Mouse (Mus musculus): ENCODE measurements around the gene Notch2. TPM values are rescaled to one million over a fixed set of nuclear protein-coding genes. Genes with fewer than 3 reads are reported as not detected.

The Notch2 gene
- polyA plus RNA-seq, 1 experiment from 2014 or later, result 35.7 TPM

GRCm38 (mm10) chr3:98020431-98021229 is 7.3 kb downstream of the Notch2 start:
- no peaks in the 10 kb centered on the region for H3K36me3 ChIP-seq (ENCODE audit: control insufficient read depth, insufficient read depth, low read length)
- no peak for ATAC-seq (ENCODE audit: low read depth)
- peak overlapping the region; percentile 10; the same call in 1 of the 2 replicates for H3K27ac ChIP-seq (ENCODE audit: low read length)
- no peak overlapping the region for H3K4me3 ChIP-seq (ENCODE audit: low read length)
- no peak overlapping the region for H3K4me2 ChIP-seq (ENCODE audit: low read depth, low read length)
- H3K27me3 ChIP-seq (ENCODE audit: control insufficient read depth, insufficient read depth, low read depth, low read length), result no peaks in the 10 kb centered on the region
- 63% methylated on average over 9 of the region's 9 CpGs for WGBS
- H3K9me3 ChIP-seq (ENCODE audit: control insufficient read depth, low read length), result no peaks in the 10 kb centered on the region
- peaks cover 74% of the 10 kb centered on the region for H3K4me1 ChIP-seq (replicated peaks; ENCODE audit: control insufficient read depth, insufficient read depth, low read length)
- no peak overlapping the region for H3K9ac ChIP-seq (ENCODE audit: low read length)

- no peaks in the 10 kb centered on the region for H3K27me3 ChIP-seq (ENCODE audit: control insufficient read depth, insufficient read depth, low read depth, low read length)
- H3K4me1 ChIP-seq (replicated peaks; ENCODE audit: control insufficient read depth, insufficient read depth, low read length), result peaks cover 75% of the 10 kb centered on the region
- peak overlapping the region; percentile 46; the same call in 1 of the 2 replicates for H3K9ac ChIP-seq (ENCODE audit: low read length)
- no peaks in the 10 kb centered on the region for H3K9me3 ChIP-seq (ENCODE audit: control insufficient read depth, low read length)
- WGBS, result 4% methylated on average over 13 of the region's 13 CpGs
- H3K27ac ChIP-seq (ENCODE audit: low read length), result peak overlapping the region; percentile 89
- H3K36me3 ChIP-seq (ENCODE audit: control insufficient read depth, insufficient read depth, low read length), result no peaks in the 10 kb centered on the region
- peak overlapping the region; percentile 48 for H3K4me2 ChIP-seq (ENCODE audit: low read depth, low read length)
- H3K4me3 ChIP-seq (ENCODE audit: low read length), result peak overlapping the region; percentile 22
- peak; percentile 89 for ATAC-seq (ENCODE audit: low read depth)
Measured at GRCm38 (mm10) chr3:98024288-98024848, 11.0 kb downstream of the Notch2 start.

GRCm38 (mm10) chr3:98025521-98025920 is 12.2 kb downstream of the Notch2 start:
- no peak for ATAC-seq (ENCODE audit: low read depth)
- Histone ChIP-seq H3K9ac (ENCODE audit: low read length) (no peak overlapping the region), H3K36me3 (ENCODE audit: control insufficient read depth, insufficient read depth, low read length) (no peaks in the 10 kb centered on the region), H3K9me3 (ENCODE audit: control insufficient read depth, low read length) (no peaks in the 10 kb centered on the region), H3K27me3 (ENCODE audit: control insufficient read depth, insufficient read depth, low read depth, low read length) (no peaks in the 10 kb centered on the region), H3K27ac (ENCODE audit: low read length) (peak overlapping the region; percentile 89), H3K4me3 (ENCODE audit: low read length) (no peak overlapping the region), H3K4me1 (replicated peaks; ENCODE audit: control insufficient read depth, insufficient read depth, low read length) (peaks cover 69% of the 10 kb centered on the region), H3K4me2 (ENCODE audit: low read depth, low read length) (0 out of 2 replicates have a peak overlapping the region, but pooled peaks have one; percentile 16)
- 35% methylated on average over 14 of the region's 14 CpGs for WGBS

GRCm38 (mm10) chr3:98025921-98026880 is 12.9 kb downstream of the Notch2 start:
- H3K4me1 ChIP-seq (replicated peaks; ENCODE audit: control insufficient read depth, insufficient read depth, low read length), result peaks cover 65% of the 10 kb centered on the region
- ATAC-seq (ENCODE audit: low read depth), result peak; percentile 59
- H3K27ac ChIP-seq (ENCODE audit: low read length), result peak overlapping the region; percentile 60
- H3K4me3 ChIP-seq (ENCODE audit: low read length), result no peak overlapping the region
- no peaks in the 10 kb centered on the region for H3K27me3 ChIP-seq (ENCODE audit: control insufficient read depth, insufficient read depth, low read depth, low read length)
- H3K36me3 ChIP-seq (ENCODE audit: control insufficient read depth, insufficient read depth, low read length), result no peaks in the 10 kb centered on the region
- H3K4me2 ChIP-seq (ENCODE audit: low read depth, low read length), result peak overlapping the region; percentile 16
- 29% methylated on average over 10 of the region's 10 CpGs for WGBS
- no peak overlapping the region for H3K9ac ChIP-seq (ENCODE audit: low read length)
- H3K9me3 ChIP-seq (ENCODE audit: control insufficient read depth, low read length), result no peaks in the 10 kb centered on the region

GRCm38 (mm10) chr3:98027371-98027774 is 14.0 kb downstream of the Notch2 start:
- no peaks in the 10 kb centered on the region for H3K36me3 ChIP-seq (ENCODE audit: control insufficient read depth, insufficient read depth, low read length)
- H3K4me2 ChIP-seq (ENCODE audit: low read depth, low read length), result no peak overlapping the region
- H3K27me3 ChIP-seq (ENCODE audit: control insufficient read depth, insufficient read depth, low read depth, low read length), result no peaks in the 10 kb centered on the region
- no peak overlapping the region for H3K4me3 ChIP-seq (ENCODE audit: low read length)
- peaks cover 68% of the 10 kb centered on the region for H3K4me1 ChIP-seq (replicated peaks; ENCODE audit: control insufficient read depth, insufficient read depth, low read length)
- H3K27ac ChIP-seq (ENCODE audit: low read length), result no peak overlapping the region
- 28% methylated on average over 3 of the region's 3 CpGs for WGBS
- H3K9me3 ChIP-seq (ENCODE audit: control insufficient read depth, low read length), result no peaks in the 10 kb centered on the region
- no peak overlapping the region for H3K9ac ChIP-seq (ENCODE audit: low read length)
- no peak for ATAC-seq (ENCODE audit: low read depth)

- WGBS, result 70% methylated on average over 4 of the region's 4 CpGs
- H3K27ac ChIP-seq (ENCODE audit: low read length), result no peak overlapping the region
Measured at GRCm38 (mm10) chr3:98028072-98028471, 14.7 kb downstream of the Notch2 start.

GRCm38 (mm10) chr3:98028936-98029335 is 15.6 kb downstream of the Notch2 start:
- H3K4me1 ChIP-seq (replicated peaks; ENCODE audit: control insufficient read depth, insufficient read depth, low read length), result peaks cover 63% of the 10 kb centered on the region
- H3K4me3 ChIP-seq (ENCODE audit: low read length), result no peak overlapping the region
- no peaks in the 10 kb centered on the region for H3K9me3 ChIP-seq (ENCODE audit: control insufficient read depth, low read length)
- 53% methylated on average over 10 of the region's 10 CpGs for WGBS
- H3K27ac ChIP-seq (ENCODE audit: low read length), result no peak overlapping the region
- H3K9ac ChIP-seq (ENCODE audit: low read length), result 0 out of 2 replicates have a peak overlapping the region, but pooled peaks have one; percentile 26
- H3K4me2 ChIP-seq (ENCODE audit: low read depth, low read length), result no peak overlapping the region
- ATAC-seq (ENCODE audit: low read depth), result no peak
- H3K27me3 ChIP-seq (ENCODE audit: control insufficient read depth, insufficient read depth, low read depth, low read length), result no peaks in the 10 kb centered on the region
- no peaks in the 10 kb centered on the region for H3K36me3 ChIP-seq (ENCODE audit: control insufficient read depth, insufficient read depth, low read length)

More at GRCm38 (mm10) chr3:98028072-98028471, 14.7 kb downstream of the Notch2 start:
- Histone ChIP-seq H3K9ac (ENCODE audit: low read length) (no peak overlapping the region), H3K4me3 (ENCODE audit: low read length) (no peak overlapping the region), H3K36me3 (ENCODE audit: control insufficient read depth, insufficient read depth, low read length) (no peaks in the 10 kb centered on the region), H3K27me3 (ENCODE audit: control insufficient read depth, insufficient read depth, low read depth, low read length) (no peaks in the 10 kb centered on the region), H3K4me1 (replicated peaks; ENCODE audit: control insufficient read depth, insufficient read depth, low read length) (peaks cover 69% of the 10 kb centered on the region), H3K9me3 (ENCODE audit: control insufficient read depth, low read length) (no peaks in the 10 kb centered on the region), H3K4me2 (ENCODE audit: low read depth, low read length) (no peak overlapping the region)
- no peak for ATAC-seq (ENCODE audit: low read depth)

GRCm38 (mm10) chr3:98031104-98031503 is 17.8 kb downstream of the Notch2 start:
- 65% methylated on average over 7 of the region's 7 CpGs for WGBS
- no peak overlapping the region for H3K9ac ChIP-seq (ENCODE audit: low read length)
- no peak overlapping the region for H3K27ac ChIP-seq (ENCODE audit: low read length)
- ATAC-seq (ENCODE audit: low read depth), result peak; percentile 26; the same call in 1 of the 2 replicates
- H3K4me3 ChIP-seq (ENCODE audit: low read length), result no peak overlapping the region
- H3K4me1 ChIP-seq (replicated peaks; ENCODE audit: control insufficient read depth, insufficient read depth, low read length), result peaks cover 62% of the 10 kb centered on the region
- H3K27me3 ChIP-seq (ENCODE audit: control insufficient read depth, insufficient read depth, low read depth, low read length), result no peaks in the 10 kb centered on the region
- no peaks in the 10 kb centered on the region for H3K36me3 ChIP-seq (ENCODE audit: control insufficient read depth, insufficient read depth, low read length)
- no peaks in the 10 kb centered on the region for H3K9me3 ChIP-seq (ENCODE audit: control insufficient read depth, low read length)
- no peak overlapping the region for H3K4me2 ChIP-seq (ENCODE audit: low read depth, low read length)

Data from lung, embryonic 16.5 days (tissue).